Mouse (Mus musculus): ENCODE measurements around the gene Cox6a1. TPM values are rescaled to one million over a fixed set of nuclear protein-coding genes. Genes with fewer than 3 reads are reported as not detected.
A peak's percentile ranks its signal among the peaks of the same experiment; 100 is the strongest.

The Cox6a1 gene
- polyA plus RNA-seq, 1 experiment, result 2,327 TPM

- 80% methylated on average over 5 of the region's 5 CpGs for WGBS
- Histone ChIP-seq H3K27ac (ENCODE audit: insufficient read depth, low read length) (no peak overlapping the region), H3K4me1 (ENCODE audit: control insufficient read depth, insufficient read depth, low read length) (no peaks in the 10 kb centered on the region), H3K27me3 (ENCODE audit: control insufficient read depth, insufficient read depth, low read length) (no peaks in the 10 kb centered on the region), H3K4me3 (replicated peaks; ENCODE audit: insufficient read depth, low read depth, low read length) (no peak overlapping the region)
- TF ChIP-seq CTCF (IDR thresholded peaks at IDR 0.05; ENCODE audit: borderline replicate concordance, insufficient read depth, low read depth, low read length), result no peak
- TF ChIP-seq POLR2A (IDR thresholded peaks at IDR 0.05; ENCODE audit: borderline replicate concordance, insufficient read depth, low read length), result no peak
- no peak for DNase-seq
These were observed 11.1 kb upstream of the Cox6a1 start for GRCm38 (mm10) chr5:115359851-115360372.

GRCm38 (mm10) chr5:115359438-115359837 is 10.7 kb upstream of the Cox6a1 start:
- TF ChIP-seq CTCF (IDR thresholded peaks at IDR 0.05; ENCODE audit: borderline replicate concordance, insufficient read depth, low read depth, low read length), result no peak
- no peak for TF ChIP-seq POLR2A (IDR thresholded peaks at IDR 0.05; ENCODE audit: borderline replicate concordance, insufficient read depth, low read length)
- Histone ChIP-seq H3K4me1 (ENCODE audit: control insufficient read depth, insufficient read depth, low read length) (no peaks in the 10 kb centered on the region), H3K27me3 (ENCODE audit: control insufficient read depth, insufficient read depth, low read length) (no peaks in the 10 kb centered on the region), H3K4me3 (replicated peaks; ENCODE audit: insufficient read depth, low read depth, low read length) (no peak overlapping the region), H3K27ac (ENCODE audit: insufficient read depth, low read length) (no peak overlapping the region)
- 82% methylated on average over 8 of the region's 8 CpGs for WGBS
- DNase-seq, result no peak

GRCm38 (mm10) chr5:115358872-115359271 is 10.1 kb upstream of the Cox6a1 start:
- Histone ChIP-seq H3K4me3 (replicated peaks; ENCODE audit: insufficient read depth, low read depth, low read length) (no peak overlapping the region), H3K4me1 (ENCODE audit: control insufficient read depth, insufficient read depth, low read length) (no peaks in the 10 kb centered on the region), H3K27ac (ENCODE audit: insufficient read depth, low read length) (no peak overlapping the region), H3K27me3 (ENCODE audit: control insufficient read depth, insufficient read depth, low read length) (no peaks in the 10 kb centered on the region)
- peak; percentile 94 for TF ChIP-seq CTCF (IDR thresholded peaks at IDR 0.05; ENCODE audit: borderline replicate concordance, insufficient read depth, low read depth, low read length)
- no peak for TF ChIP-seq POLR2A (IDR thresholded peaks at IDR 0.05; ENCODE audit: borderline replicate concordance, insufficient read depth, low read length)
- peak; percentile 73 to 88 for DNase-seq
- 5% methylated on average over 12 of the region's 12 CpGs for WGBS

- H3K27ac ChIP-seq (ENCODE audit: insufficient read depth, low read length), result no peak overlapping the region
- TF ChIP-seq CTCF (IDR thresholded peaks at IDR 0.05; ENCODE audit: borderline replicate concordance, insufficient read depth, low read depth, low read length) (no peak), POLR2A (IDR thresholded peaks at IDR 0.05; ENCODE audit: borderline replicate concordance, insufficient read depth, low read length) (no peak)
- WGBS, result 63% methylated on average over 13 of the region's 13 CpGs
These were observed 6.3 kb upstream of the Cox6a1 start for GRCm38 (mm10) chr5:115355070-115355469.

GRCm38 (mm10) chr5:115351348-115351747 is 2.6 kb upstream of the Cox6a1 start:
- Histone ChIP-seq H3K4me3 (replicated peaks; ENCODE audit: insufficient read depth, low read depth, low read length) (no peak overlapping the region), H3K27ac (ENCODE audit: insufficient read depth, low read length) (no peak overlapping the region), H3K27me3 (ENCODE audit: control insufficient read depth, insufficient read depth, low read length) (no peaks in the 10 kb centered on the region), H3K4me1 (ENCODE audit: control insufficient read depth, insufficient read depth, low read length) (peaks cover 4% of the 10 kb centered on the region; the same call in 1 of the 2 replicates)
- WGBS, result 79% methylated on average over 5 of the region's 5 CpGs
- no peak for DNase-seq
- no peak for TF ChIP-seq CTCF (IDR thresholded peaks at IDR 0.05; ENCODE audit: borderline replicate concordance, insufficient read depth, low read depth, low read length)
- TF ChIP-seq POLR2A (IDR thresholded peaks at IDR 0.05; ENCODE audit: borderline replicate concordance, insufficient read depth, low read length), result no peak

More at GRCm38 (mm10) chr5:115355070-115355469, 6.3 kb upstream of the Cox6a1 start:
- DNase-seq, result no peak
- Histone ChIP-seq H3K4me1 (ENCODE audit: control insufficient read depth, insufficient read depth, low read length) (no peaks in the 10 kb centered on the region), H3K4me3 (replicated peaks; ENCODE audit: insufficient read depth, low read depth, low read length) (no peak overlapping the region), H3K27me3 (ENCODE audit: control insufficient read depth, insufficient read depth, low read length) (no peaks in the 10 kb centered on the region)

GRCm38 (mm10) chr5:115349225-115349555 is 409 bp upstream of the Cox6a1 start:
- no peaks in the 10 kb centered on the region for H3K27me3 ChIP-seq (ENCODE audit: control insufficient read depth, insufficient read depth, low read length)
- H3K4me1 ChIP-seq (ENCODE audit: control insufficient read depth, insufficient read depth, low read length), result peaks cover 4% of the 10 kb centered on the region; the same call in 1 of the 2 replicates
- peak overlapping the region; percentile 99 for H3K4me3 ChIP-seq (replicated peaks; ENCODE audit: insufficient read depth, low read depth, low read length)
- under 1% methylated on average over 18 of the region's 18 CpGs for WGBS
- no peak for TF ChIP-seq POLR2A (IDR thresholded peaks at IDR 0.05; ENCODE audit: borderline replicate concordance, insufficient read depth, low read length)
- TF ChIP-seq CTCF (IDR thresholded peaks at IDR 0.05; ENCODE audit: borderline replicate concordance, insufficient read depth, low read depth, low read length), result no peak
- peak overlapping the region; percentile 71 for H3K27ac ChIP-seq (ENCODE audit: insufficient read depth, low read length)
- DNase-seq, result no peak

- no peaks in the 10 kb centered on the region for H3K27me3 ChIP-seq (ENCODE audit: control insufficient read depth, insufficient read depth, low read length)
- peak overlapping the region; percentile 84 for H3K4me3 ChIP-seq (replicated peaks; ENCODE audit: insufficient read depth, low read depth, low read length)
- DNase-seq, result peak; percentile 75 to 80
- peaks cover 4% of the 10 kb centered on the region; the same call in 1 of the 2 replicates for H3K4me1 ChIP-seq (ENCODE audit: control insufficient read depth, insufficient read depth, low read length)
- 0% methylated on average over 5 of the region's 5 CpGs for WGBS
- TF ChIP-seq CTCF (IDR thresholded peaks at IDR 0.05; ENCODE audit: borderline replicate concordance, insufficient read depth, low read depth, low read length) (peak; percentile 80), POLR2A (IDR thresholded peaks at IDR 0.05; ENCODE audit: borderline replicate concordance, insufficient read depth, low read length) (no peak)
- H3K27ac ChIP-seq (ENCODE audit: insufficient read depth, low read length), result no peak overlapping the region
These were observed 1.2 kb downstream of the Cox6a1 start for GRCm38 (mm10) chr5:115347564-115347963.

GRCm38 (mm10) chr5:115341314-115342165 is 7.2 kb downstream of the Cox6a1 start:
- DNase-seq, result no peak
- no peak overlapping the region for H3K27ac ChIP-seq (ENCODE audit: insufficient read depth, low read length)

More at GRCm38 (mm10) chr5:115341314-115342165, 7.2 kb downstream of the Cox6a1 start:
- no peak for TF ChIP-seq POLR2A (IDR thresholded peaks at IDR 0.05; ENCODE audit: borderline replicate concordance, insufficient read depth, low read length)
- no peak for TF ChIP-seq CTCF (IDR thresholded peaks at IDR 0.05; ENCODE audit: borderline replicate concordance, insufficient read depth, low read depth, low read length)
- Histone ChIP-seq H3K4me1 (ENCODE audit: control insufficient read depth, insufficient read depth, low read length) (peaks cover 4% of the 10 kb centered on the region; the same call in 1 of the 2 replicates), H3K4me3 (replicated peaks; ENCODE audit: insufficient read depth, low read depth, low read length) (peak overlapping the region; percentile 84), H3K27me3 (ENCODE audit: control insufficient read depth, insufficient read depth, low read length) (no peaks in the 10 kb centered on the region)
- 9% methylated on average over 36 of the region's 36 CpGs for WGBS

All from cerebellum, adult 2 months (tissue).